Mouse (Mus musculus) left cerebral cortex, adult 2 months (tissue): ENCODE measurements around the gene Pomt1. TPM values are rescaled to one million over a fixed set of nuclear protein-coding genes. Genes with fewer than 3 reads are reported as not detected.

Experiments
- DNase-seq, 2 experiments: peaks; one replicate each; pipeline ENCODE4 v3.0.0; 2021 to 2022; ENCODE audit warnings: low spot score in 2 of 2, mixed read lengths in 1 of 2; ENCODE audit errors: extremely low spot score in 1 of 2
- H3K27ac ChIP-seq: fragments of 200-600 bp; 2 replicates; pipeline ENCODE4 v1.8.1; 2022
- H3K4me3 ChIP-seq: fragments of 200-600 bp; 2 replicates; pipeline ENCODE4 v1.8.1; 2022
- CTCF ChIP-seq: fragments of 200-600 bp; IDR thresholded peaks from 2 replicates; pipeline ENCODE4 v1.8.1; 2022; ENCODE audit warnings: antibody characterized with exemption, mild to moderate bottlenecking, moderate library complexity
- intact Hi-C: fragments of 180-260 bp; cut with DNase I; formaldehyde crosslinking; loops from one replicate; pipeline ENCODE4 v1.15.1; 2025
- long read RNA-seq, 2 experiments: library from polyadenylated mRNA; stranded (forward); transcript quantifications; one replicate each; pipeline ENCODE4 v2.0.0; 2021; ENCODE audit warnings: borderline mapping rate in 2 of 2
- total RNA-seq, 2 experiments: library from RNA; stranded (reverse); gene quantifications; 2 replicates each; pipeline ENCODE4 v1.2.3; 2021

Gene Pomt1
- total RNA-seq = 10 to 100 TPM; 23.7 to 25.3 TPM
- long read RNA-seq, experiment 1, transcript Pomt1-201 (20 exons, 2,918 nt) = major isoform, 5 of 8 reads
- long read RNA-seq, experiment 1, partial matches to known transcripts = 2 of 8 reads
- long read RNA-seq, experiment 1, other reads (novel, unspliced or antisense) = 1 of 8 reads
- long read RNA-seq, experiment 2, partial matches to known transcripts = 0 of 9 reads
- long read RNA-seq, experiment 2, other reads (novel, unspliced or antisense) = 6 of 9 reads

DNA sequence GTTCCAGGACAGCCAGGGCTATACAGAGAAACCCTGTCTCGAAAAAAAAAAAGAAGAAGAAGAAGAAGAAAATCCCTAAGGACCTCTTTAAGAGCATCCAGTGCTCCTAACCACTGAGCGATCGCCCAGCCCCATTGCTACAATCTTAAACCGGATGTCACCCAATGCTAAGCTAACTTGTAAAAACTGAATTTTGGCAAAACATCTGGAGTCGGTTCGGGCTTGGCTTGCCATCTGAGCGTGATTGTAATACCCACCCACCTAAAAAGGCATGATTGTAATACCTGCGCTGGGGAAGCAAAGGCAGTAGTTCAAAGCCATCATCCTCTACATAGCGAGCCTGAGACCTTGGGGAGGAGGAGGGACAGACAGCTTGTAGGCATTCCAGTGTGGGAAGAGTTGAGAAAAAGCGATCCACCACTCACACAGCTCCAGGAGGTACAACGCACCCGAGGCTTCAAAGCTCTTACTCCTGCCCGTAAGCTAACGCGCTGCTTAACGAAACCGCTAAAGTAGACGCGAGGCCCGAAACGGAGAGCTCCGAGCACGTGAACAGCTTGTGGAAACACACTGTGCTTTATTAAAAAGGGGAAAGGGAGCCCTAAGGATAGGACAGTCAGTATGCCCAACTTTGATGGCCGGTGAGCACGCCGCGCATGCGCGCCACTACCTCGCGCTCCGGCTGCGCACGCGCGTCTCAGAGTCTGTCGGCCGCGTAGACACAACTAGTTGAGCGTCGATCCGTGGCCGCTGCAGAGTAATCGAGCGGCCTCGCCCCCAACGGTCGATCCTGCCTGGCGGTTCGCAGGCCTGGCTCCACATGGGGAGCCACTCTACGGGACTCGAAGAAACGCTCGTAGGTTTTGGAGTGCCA, at the start of gene Pomt1:
Pomt1 (plus strand) TSS at position 705 of the 874 bp plus-strand sequence.
- intact Hi-C loops = loop anchor here (2.0 kb wide), 1 partner anchor 53 kb away; the partner anchor contains the start of gene Swi5
- Histone ChIP-seq H3K4me3 (peak within 1 kb of the TSS; percentile 82), H3K27ac (peak within 1 kb of the TSS; percentile 76)
- TF ChIP-seq CTCF = no peak; the same call in 1 of the 2 replicates
- DNase-seq = peak; percentile 88 to 91

DNA sequence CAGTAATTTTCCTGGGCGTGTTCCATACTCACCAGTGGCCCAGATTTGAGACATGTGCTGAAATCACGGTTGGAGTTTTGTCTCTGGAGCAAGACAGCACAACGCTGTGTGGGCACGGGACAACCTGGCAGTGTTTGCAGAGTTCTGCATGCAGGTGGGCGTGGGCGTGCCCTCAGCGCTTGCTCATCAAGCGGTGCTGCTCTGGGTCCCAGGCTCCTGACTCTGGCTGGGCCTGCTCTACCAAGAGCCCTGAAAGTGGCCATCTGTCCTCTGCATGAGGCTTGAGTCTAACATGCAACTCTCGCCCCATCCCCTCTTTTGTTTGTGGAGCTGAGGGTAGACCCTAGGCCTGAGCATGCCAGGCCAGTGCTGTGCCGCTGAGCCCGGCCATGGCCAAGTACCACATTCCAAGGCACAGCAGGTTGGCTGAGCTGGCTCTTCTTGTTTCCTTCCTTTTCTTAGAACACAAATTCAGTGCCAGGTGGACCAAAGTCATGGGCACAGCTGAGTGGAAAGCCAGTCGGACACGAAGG, 49.3 kb upstream of the Pomt1 start:
- H3K27ac ChIP-seq = peak overlapping the region; percentile 70
- intact Hi-C loops = loop anchor here (1.0 to 5.0 kb wide), 2 partner anchors 35 to 50 kb away; no protein-coding TSS in a partner anchor
- H3K4me3 ChIP-seq = no peak overlapping the region
- TF ChIP-seq CTCF = no peak
- peak; percentile 73 to 86 for DNase-seq

DNA sequence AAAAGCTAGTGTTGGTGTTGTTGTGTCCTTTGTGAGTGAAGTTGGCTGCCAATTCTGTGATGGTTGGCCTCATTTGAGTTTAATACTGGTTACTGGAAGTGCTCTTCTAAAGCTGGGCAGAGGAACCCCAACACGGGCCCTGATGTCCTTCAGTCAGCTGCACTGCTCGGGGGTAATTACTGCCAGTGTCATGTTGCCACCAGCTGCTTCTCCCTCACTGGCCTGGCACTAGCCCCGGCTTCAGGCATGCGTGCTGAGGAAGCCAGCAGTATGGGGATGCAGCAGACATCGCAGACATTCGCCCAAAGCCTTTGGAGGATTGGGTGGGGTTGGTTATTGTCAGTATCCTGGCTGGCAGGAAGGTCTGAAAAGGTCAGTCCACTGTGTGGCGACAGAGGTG, 48.7 kb upstream of the Pomt1 start:
- Histone ChIP-seq H3K27ac (peak overlapping the region; percentile 70), H3K4me3 (no peak overlapping the region)
- intact Hi-C loops = loop anchor here (1.0 to 5.0 kb wide), 2 partner anchors 35 to 50 kb away; no protein-coding TSS in a partner anchor
- no peak for DNase-seq
- no peak for TF ChIP-seq CTCF

DNA sequence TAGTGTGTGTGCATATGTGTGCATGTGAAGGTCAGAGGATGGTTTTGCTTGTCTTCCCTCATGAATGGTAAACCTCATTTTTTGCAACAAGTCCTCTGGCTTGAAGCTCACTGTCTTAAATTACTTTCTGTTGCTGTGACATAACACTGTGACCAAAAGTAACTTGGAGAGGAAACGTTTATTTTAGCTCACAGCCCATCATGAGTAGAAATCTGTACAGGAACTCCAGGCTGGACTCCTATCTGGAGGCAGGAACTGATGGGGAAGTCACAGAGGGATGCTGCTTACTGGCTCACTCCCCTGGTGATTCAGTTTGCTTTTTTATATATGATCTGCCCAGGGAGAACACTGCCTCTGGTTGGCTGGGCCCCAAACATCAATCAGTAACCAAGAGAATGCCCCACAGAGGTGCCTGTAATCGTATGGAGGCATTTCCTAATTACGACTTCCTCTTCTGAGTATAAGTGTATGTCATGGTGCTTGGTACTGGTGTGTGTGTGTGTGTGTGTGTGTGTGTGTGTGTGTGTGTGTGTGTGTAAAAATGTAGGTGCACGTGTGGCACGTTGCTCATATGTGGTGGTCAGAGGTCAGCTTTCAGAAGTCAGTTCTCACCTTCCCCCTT, 47.2 kb upstream of the Pomt1 start:
- intact Hi-C loops = loop anchor here (5.0 kb wide), 1 partner anchor 52 kb away; no protein-coding TSS in a partner anchor
- Histone ChIP-seq H3K4me3 (no peak overlapping the region), H3K27ac (no peak overlapping the region)
- DNase-seq = no peak
- TF ChIP-seq CTCF = no peak

DNA sequence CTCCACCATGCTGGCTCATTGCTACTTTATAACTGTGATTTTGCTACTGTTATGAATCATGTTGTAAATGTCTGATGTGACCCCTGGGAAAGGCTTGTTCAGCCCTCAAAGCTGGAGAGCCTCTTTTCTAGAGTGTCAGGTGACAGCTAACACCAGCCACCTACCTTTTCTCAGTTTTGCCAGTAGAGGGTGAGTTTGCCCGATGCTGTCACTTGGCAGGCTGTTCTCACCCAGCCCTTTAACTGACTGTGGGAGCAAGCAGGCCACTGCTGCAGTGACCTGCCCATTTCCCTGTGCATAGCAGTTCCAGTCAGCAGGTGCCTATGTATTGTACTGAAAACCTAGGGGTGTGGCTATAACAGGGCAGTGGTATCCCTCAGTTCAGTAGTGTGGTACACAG, 45.8 kb upstream of the Pomt1 start:
- no peak for DNase-seq
- intact Hi-C loops = no loop called here
- Histone ChIP-seq H3K27ac (no peak overlapping the region), H3K4me3 (no peak overlapping the region)
- no peak; the same call in none of the 2 replicates for TF ChIP-seq CTCF

DNA sequence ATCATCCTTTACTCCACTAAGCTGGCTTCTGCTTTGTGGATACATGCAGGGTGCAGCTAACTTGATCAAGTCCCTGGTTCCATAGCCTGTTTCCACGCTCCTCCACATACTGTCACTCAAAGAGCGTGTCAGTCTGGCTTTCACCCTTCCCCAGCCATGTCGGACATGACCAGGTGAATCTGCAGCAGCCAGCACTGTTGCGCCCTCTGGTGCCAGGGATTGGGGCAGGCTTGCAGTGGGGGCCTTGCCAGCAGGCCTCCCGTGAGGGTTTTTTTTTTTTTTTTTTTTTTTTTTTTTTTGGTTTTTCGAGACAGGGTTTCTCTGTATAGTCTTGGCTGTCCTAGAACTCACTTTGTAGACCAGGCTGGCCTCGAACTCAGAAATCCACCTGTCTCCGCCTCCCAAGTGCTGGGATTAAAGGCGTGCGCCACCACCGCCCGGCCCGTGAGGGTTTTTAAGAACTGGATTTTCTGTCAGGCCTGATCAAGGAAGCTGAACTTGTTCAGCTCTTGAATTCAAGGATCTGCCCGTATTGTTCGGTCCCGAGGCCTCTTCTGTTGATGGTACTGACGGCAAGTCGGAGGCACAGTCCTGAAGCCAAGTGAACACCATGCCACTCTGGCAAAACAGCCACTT, 44.4 kb upstream of the Pomt1 start:
- DNase-seq = no peak
- intact Hi-C loops = no loop called here
- no peak overlapping the region for H3K4me3 ChIP-seq
- peak; percentile 47 for TF ChIP-seq CTCF
- no peak overlapping the region for H3K27ac ChIP-seq

DNA sequence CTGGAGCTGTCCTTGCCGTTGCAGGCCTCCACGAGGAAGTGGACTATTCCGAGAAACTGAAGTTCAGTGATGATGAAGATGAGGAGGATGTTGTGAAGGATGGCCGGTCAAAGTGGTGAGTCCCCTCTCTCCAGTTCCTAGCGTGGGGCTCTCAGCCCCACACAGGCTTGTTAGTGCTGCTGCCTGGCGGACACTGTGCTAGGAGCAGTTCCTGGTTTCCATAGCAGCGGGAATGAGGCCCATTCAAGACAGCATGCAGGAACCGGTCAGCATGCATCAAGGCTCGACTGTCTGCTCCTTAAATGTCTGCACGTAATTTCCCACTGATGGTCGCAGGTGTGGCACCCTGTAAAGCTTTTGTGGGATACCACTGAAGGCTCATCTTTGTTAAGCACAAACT, 37.4 kb upstream of the Pomt1 start:
- Histone ChIP-seq H3K27ac (no peak overlapping the region), H3K4me3 (no peak overlapping the region)
- intact Hi-C loops = no loop called here
- DNase-seq = no peak
- peak; percentile 21 for TF ChIP-seq CTCF

DNA sequence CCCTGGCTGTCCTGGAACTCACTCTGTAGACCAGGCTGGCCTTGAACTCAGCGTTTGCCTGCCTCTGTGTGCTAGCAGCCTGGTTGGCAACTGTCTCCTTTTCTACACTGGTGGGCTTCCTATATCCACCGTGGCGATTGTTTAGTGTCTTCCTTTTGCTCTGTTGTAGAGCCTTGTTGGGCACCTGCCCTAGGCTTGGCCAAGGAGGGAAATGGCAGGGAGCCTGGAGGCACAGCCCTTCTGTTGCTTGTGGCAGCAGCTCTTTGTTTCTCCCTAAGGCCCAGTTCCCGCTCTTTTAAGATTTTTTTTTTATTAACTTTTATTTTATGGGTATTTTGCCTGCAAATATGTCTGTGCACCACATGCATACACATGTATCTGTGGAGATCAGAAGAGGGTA, 36.4 kb upstream of the Pomt1 start:
- intact Hi-C loops = loop anchor here (10.0 kb wide), 1 partner anchor 175 kb away; no protein-coding TSS in a partner anchor
- Histone ChIP-seq H3K4me3 (no peak overlapping the region), H3K27ac (no peak overlapping the region)
- TF ChIP-seq CTCF = no peak
- no peak for DNase-seq

DNA sequence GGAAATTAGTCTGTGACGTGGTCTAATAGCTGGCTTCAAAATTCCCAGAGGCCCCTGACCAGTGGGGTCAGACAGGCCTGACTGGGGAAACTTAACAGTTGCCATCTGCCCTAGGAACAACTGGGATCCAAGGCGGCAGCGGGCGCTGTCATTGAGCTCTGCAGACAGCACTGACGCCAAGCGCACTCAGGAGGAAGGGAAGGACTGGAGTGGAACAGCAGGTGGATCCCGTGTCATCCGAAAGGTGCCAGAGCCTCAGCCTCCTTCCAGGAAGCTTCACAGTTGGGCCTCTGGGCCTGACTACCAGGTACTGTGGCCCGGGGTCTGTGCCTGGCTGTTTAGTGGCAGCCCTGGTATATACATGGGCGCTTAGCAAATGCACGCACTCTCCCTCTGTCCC, 35.7 kb upstream of the Pomt1 start:
- H3K4me3 ChIP-seq = no peak overlapping the region
- no peak for DNase-seq
- no peak for TF ChIP-seq CTCF
- intact Hi-C loops = loop anchor here (10.0 kb wide), 1 partner anchor 176 kb away; no protein-coding TSS in a partner anchor
- no peak overlapping the region for H3K27ac ChIP-seq

DNA sequence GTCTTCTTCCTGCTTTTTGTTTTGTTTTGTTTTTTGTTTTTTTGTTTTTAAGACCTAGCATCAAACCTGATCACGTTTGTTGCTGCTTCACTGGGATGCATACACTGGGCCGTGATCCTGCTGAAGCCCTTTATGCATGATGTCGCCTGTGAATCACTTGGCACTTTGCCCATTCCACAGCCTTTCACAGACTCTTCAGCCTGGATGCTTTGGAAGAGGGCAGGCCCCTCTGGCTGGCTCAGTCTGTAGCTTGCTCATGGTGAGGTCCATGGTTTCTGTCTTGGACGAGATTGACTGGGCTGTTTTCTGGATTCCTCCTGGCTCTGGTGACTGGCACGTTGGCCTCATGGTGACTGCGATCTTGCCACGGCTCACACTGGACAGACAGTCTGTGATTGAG, 34.9 kb upstream of the Pomt1 start:
- TF ChIP-seq CTCF = no peak
- DNase-seq = no peak
- intact Hi-C loops = loop anchor here (10.0 kb wide), 1 partner anchor 177 kb away; no protein-coding TSS in a partner anchor
- Histone ChIP-seq H3K4me3 (no peak overlapping the region), H3K27ac (no peak overlapping the region)

DNA sequence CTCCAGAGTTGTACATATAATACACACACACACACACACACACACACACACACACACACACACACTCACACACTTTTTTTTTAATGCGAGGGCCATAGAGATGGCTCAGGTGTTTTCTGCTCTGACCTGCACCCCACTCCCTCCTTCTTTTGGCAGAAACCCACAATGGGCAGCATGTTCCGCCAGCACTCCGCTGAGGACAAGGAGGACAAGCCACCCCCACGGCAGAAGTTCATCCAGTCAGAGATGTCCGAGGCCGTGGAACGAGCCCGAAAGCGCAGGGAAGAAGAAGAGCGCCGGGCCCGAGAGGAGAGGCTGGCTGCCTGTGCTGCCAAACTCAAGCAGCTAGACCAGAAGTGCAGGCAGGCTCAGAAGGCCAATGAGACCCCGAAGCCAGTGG, 32.5 kb upstream of the Pomt1 start:
- intact Hi-C loops = loop anchor here (10.0 kb wide), 1 partner anchor 179 kb away; no protein-coding TSS in a partner anchor
- no peak overlapping the region for H3K4me3 ChIP-seq

More for the DNA sequence above, 32.5 kb upstream of the Pomt1 start:
- TF ChIP-seq CTCF = no peak
- DNase-seq = no peak
- H3K27ac ChIP-seq = no peak overlapping the region
